Mouse (Mus musculus) inflammation-experienced regulatory T-cells (primary cell): ENCODE data around the gene Gm3139. TPM values are rescaled to one million over a fixed set of nuclear protein-coding genes. Genes with fewer than 3 reads are reported as not detected.

ENCODE experiments used
- polyA plus RNA-seq, 2 experiments: library from polyadenylated mRNA; unstranded; fragments of 100-300 nt; shearing (Covaris generic); gene quantifications; one replicate each; pipeline ENCODE4 v1.2.1; 2017

Gene Gm3139
- polyA plus RNA-seq, result 1 to 10 TPM in 1 of 2 experiments, under 1 TPM in 1; 0.87 to 2.4 TPM

DNA sequence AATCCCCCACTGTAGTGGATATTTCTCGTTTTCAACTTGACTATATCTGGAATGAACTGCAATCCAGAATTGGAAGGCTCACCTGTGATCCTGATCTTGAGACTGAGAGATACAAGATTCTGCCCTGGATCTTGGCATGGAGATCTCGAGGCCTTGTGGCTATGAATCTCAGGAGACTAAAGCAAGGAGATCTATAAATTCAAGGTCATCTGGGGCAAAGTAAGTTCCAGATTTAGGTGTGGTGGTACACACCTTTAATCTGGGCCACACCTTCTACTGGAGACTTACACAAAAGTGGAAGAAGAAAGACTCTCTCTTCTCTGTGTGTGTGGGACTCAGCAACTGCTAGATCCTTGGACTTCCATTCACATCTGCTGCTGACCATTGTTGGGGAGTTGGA, at the start of gene Gm3139:
Gene Gm3139 (plus strand): TSS at position 301 of the 400 bp plus-strand sequence.

Other genes starting within 250 kb of the Gm3139 start
- gene A430089I19Rik, start 219.5 kb upstream of the Gm3139 start, polyA plus RNA-seq, result not detected
- 1 to 10 TPM in 1 of 2 experiments, under 1 TPM in 1; 0.47 to 4.1 TPM for gene Gm6502, start 211.9 kb upstream of the Gm3139 start, polyA plus RNA-seq
- 1 to 10 TPM in 1 of 2 experiments, under 1 TPM in 1; 0.35 to 1.5 TPM for gene AA792892, start 186.5 kb upstream of the Gm3139 start, polyA plus RNA-seq
- under 1 TPM in 1 of 2 experiments, not detected in 1; 0.60 TPM for gene Gm7682, start 80.5 kb upstream of the Gm3139 start, polyA plus RNA-seq
- gene Gm3147, start 90.1 kb downstream of the Gm3139 start, polyA plus RNA-seq, result not detected
- under 1 TPM; 0.17 to 0.28 TPM for gene Gm6509, start 97.7 kb downstream of the Gm3139 start, polyA plus RNA-seq
- gene Gm6205, start 122.1 kb downstream of the Gm3139 start, polyA plus RNA-seq, result under 1 TPM in 1 of 2 experiments, not detected in 1; 0.72 TPM